Mouse (Mus musculus): ENCODE results near the gene Ascl2. TPM values are rescaled to one million over a fixed set of nuclear protein-coding genes. Genes with fewer than 3 reads are reported as not detected.

The Ascl2 gene
- polyA plus RNA-seq, 1 experiment from 2014 or later = 0.23 TPM

- Histone ChIP-seq H3K27ac (ENCODE audit: low read depth) (no peak overlapping the region), H3K9ac (replicated peaks) (no peak overlapping the region), H3K4me3 (ENCODE audit: low read depth, low read length) (no peak overlapping the region), H3K4me1 (ENCODE audit: insufficient read depth) (peaks cover 23% of the 10 kb centered on the region), H3K4me2 (ENCODE audit: low read depth, low read length) (no peak overlapping the region), H3K9me3 (ENCODE audit: low read length) (no peaks in the 10 kb centered on the region), H3K36me3 (replicated peaks; ENCODE audit: insufficient read depth, low read length) (no peaks in the 10 kb centered on the region; the same call in 1 of the 2 replicates), H3K27me3 (ENCODE audit: insufficient read depth, low read length) (no peaks in the 10 kb centered on the region)
- DNase-seq = no peak
- ATAC-seq = no peak
- 69% methylated on average over 8 of the region's 8 CpGs for WGBS (ENCODE audit: insufficient replicate concordance)
- no peak for TF ChIP-seq CTCF (IDR thresholded peaks at IDR 0.05; ENCODE audit: low read depth)
Observed at GRCm38 (mm10) chr7:143013420-143014178, 44.5 kb upstream of the Ascl2 start.

GRCm38 (mm10) chr7:143012230-143012875 is 43.3 kb upstream of the Ascl2 start:
- Histone ChIP-seq H3K36me3 (replicated peaks; ENCODE audit: insufficient read depth, low read length) (no peaks in the 10 kb centered on the region; the same call in 1 of the 2 replicates), H3K9me3 (ENCODE audit: low read length) (no peaks in the 10 kb centered on the region), H3K4me3 (ENCODE audit: low read depth, low read length) (no peak overlapping the region), H3K4me1 (ENCODE audit: insufficient read depth) (peaks cover 33% of the 10 kb centered on the region), H3K4me2 (ENCODE audit: low read depth, low read length) (no peak overlapping the region), H3K27ac (ENCODE audit: low read depth) (no peak overlapping the region), H3K27me3 (ENCODE audit: insufficient read depth, low read length) (no peaks in the 10 kb centered on the region), H3K9ac (replicated peaks) (no peak overlapping the region)
- no peak for ATAC-seq
- DNase-seq = no peak
- no peak for TF ChIP-seq EP300 (IDR thresholded peaks at IDR 0.05; ENCODE audit: low read depth)
- no peak for TF ChIP-seq CTCF (IDR thresholded peaks at IDR 0.05; ENCODE audit: low read depth)
- 76% methylated on average over 5 of the region's 5 CpGs for WGBS (ENCODE audit: insufficient replicate concordance)

DNA sequence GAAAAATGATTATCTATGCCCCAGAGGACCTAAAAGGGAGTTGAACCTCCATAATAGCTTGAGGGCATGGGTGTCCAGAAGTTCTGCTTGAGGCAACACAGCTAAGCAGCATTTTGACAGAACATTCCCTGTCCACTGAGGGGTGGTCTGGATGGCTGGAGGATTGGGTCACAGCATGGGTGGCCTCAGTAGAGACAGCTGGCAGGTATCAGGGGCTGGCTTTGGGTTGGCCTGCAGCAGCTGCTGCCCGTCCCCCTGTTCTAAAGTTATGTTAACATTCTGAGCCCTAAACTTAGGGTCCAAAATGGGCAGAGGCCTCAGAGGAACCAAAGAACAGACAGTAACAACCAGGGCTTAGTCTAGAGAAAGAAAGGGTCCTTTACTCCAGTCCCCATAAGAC is 42.2 kb upstream of the Ascl2 start:
- ATAC-seq (no peak), DNase-seq (no peak)
- Histone ChIP-seq H3K36me3 (replicated peaks; ENCODE audit: insufficient read depth, low read length) (no peaks in the 10 kb centered on the region; the same call in 1 of the 2 replicates), H3K27me3 (ENCODE audit: insufficient read depth, low read length) (no peaks in the 10 kb centered on the region), H3K9ac (replicated peaks) (no peak overlapping the region), H3K27ac (ENCODE audit: low read depth) (no peak overlapping the region), H3K4me1 (ENCODE audit: insufficient read depth) (peaks cover 32% of the 10 kb centered on the region), H3K4me3 (ENCODE audit: low read depth, low read length) (no peak overlapping the region), H3K9me3 (ENCODE audit: low read length) (no peaks in the 10 kb centered on the region), H3K4me2 (ENCODE audit: low read depth, low read length) (no peak overlapping the region)
- TF ChIP-seq CTCF (IDR thresholded peaks at IDR 0.05; ENCODE audit: low read depth) = no peak
- TF ChIP-seq EP300 (IDR thresholded peaks at IDR 0.05; ENCODE audit: low read depth) = no peak
- 90% methylated on average over 1 of the region's 1 CpGs for WGBS (ENCODE audit: insufficient replicate concordance)

- Histone ChIP-seq H3K27me3 (ENCODE audit: insufficient read depth, low read length) (no peaks in the 10 kb centered on the region), H3K9ac (replicated peaks) (no peak overlapping the region), H3K4me3 (ENCODE audit: low read depth, low read length) (no peak overlapping the region), H3K27ac (ENCODE audit: low read depth) (no peak overlapping the region), H3K4me2 (ENCODE audit: low read depth, low read length) (no peak overlapping the region), H3K9me3 (ENCODE audit: low read length) (no peaks in the 10 kb centered on the region), H3K36me3 (replicated peaks; ENCODE audit: insufficient read depth, low read length) (no peaks in the 10 kb centered on the region; the same call in 1 of the 2 replicates), H3K4me1 (ENCODE audit: insufficient read depth) (peaks cover 26% of the 10 kb centered on the region)
- 70% methylated on average over 4 of the region's 4 CpGs for WGBS (ENCODE audit: insufficient replicate concordance)
- no peak for TF ChIP-seq CTCF (IDR thresholded peaks at IDR 0.05; ENCODE audit: low read depth)
- TF ChIP-seq EP300 (IDR thresholded peaks at IDR 0.05; ENCODE audit: low read depth) = no peak
- ATAC-seq (no peak), DNase-seq (no peak)
Observed at GRCm38 (mm10) chr7:143009996-143010395, 40.9 kb upstream of the Ascl2 start.

DNA sequence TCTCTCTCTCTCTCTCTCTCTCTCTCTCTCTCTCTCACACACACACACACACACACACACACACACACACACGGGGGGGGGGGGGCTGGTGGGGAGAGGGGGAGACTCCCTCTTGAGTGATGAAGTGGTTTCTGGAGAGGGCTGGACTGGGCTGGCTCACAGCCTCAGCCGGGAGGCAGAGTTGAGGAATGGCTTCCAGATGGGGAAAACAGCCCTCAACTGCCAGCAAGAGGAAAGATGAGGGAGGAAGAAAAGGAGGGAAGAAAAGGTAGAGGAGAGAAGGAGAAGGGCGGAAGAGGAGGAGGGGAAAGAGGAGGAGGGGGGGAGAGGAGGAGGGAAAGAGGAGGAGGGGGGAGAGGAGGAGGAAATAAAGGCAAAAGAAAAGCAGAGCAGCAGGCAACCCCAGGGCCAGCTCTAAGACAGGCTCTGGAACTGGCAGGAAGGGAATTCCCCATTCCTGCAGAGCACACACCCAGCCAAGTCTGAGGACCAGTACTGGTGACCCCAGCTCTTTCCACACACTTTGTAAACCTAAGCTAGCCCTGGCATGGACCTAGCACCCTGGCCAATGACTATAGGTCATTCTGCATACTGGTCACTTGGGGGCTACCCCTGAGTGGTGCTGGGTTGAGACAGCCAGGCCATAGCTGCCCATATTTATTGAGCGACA is 40.1 kb upstream of the Ascl2 start:
- peak overlapping the region; percentile 81 for H3K9ac ChIP-seq (replicated peaks)
- H3K4me1 ChIP-seq (ENCODE audit: insufficient read depth) = peaks cover 34% of the 10 kb centered on the region
- peak overlapping the region; percentile 58; the same call in 1 of the 2 replicates for H3K4me3 ChIP-seq (ENCODE audit: low read depth, low read length)
- H3K27me3 ChIP-seq (ENCODE audit: insufficient read depth, low read length) = no peaks in the 10 kb centered on the region
- DNase-seq (no peak), ATAC-seq (no peak)
- TF ChIP-seq EP300 (IDR thresholded peaks at IDR 0.05; ENCODE audit: low read depth) (no peak), CTCF (IDR thresholded peaks at IDR 0.05; ENCODE audit: low read depth) (no peak)
- H3K36me3 ChIP-seq (replicated peaks; ENCODE audit: insufficient read depth, low read length) = no peaks in the 10 kb centered on the region; the same call in 1 of the 2 replicates
- H3K4me2 ChIP-seq (ENCODE audit: low read depth, low read length) = peak overlapping the region; percentile 87
- no peaks in the 10 kb centered on the region for H3K9me3 ChIP-seq (ENCODE audit: low read length)
- WGBS (ENCODE audit: insufficient replicate concordance) = 64% methylated on average over 3 of the region's 4 CpGs
- H3K27ac ChIP-seq (ENCODE audit: low read depth) = peak overlapping the region; percentile 97

- Histone ChIP-seq H3K27me3 (ENCODE audit: insufficient read depth, low read length) (no peaks in the 10 kb centered on the region), H3K4me3 (ENCODE audit: low read depth, low read length) (peak overlapping the region; percentile 58), H3K4me1 (ENCODE audit: insufficient read depth) (peaks cover 41% of the 10 kb centered on the region), H3K27ac (ENCODE audit: low read depth) (peak overlapping the region; percentile 97), H3K9me3 (ENCODE audit: low read length) (no peaks in the 10 kb centered on the region), H3K9ac (replicated peaks) (peak overlapping the region; percentile 81), H3K4me2 (ENCODE audit: low read depth, low read length) (peak overlapping the region; percentile 87), H3K36me3 (replicated peaks; ENCODE audit: insufficient read depth, low read length) (no peaks in the 10 kb centered on the region; the same call in 1 of the 2 replicates)
- 41% methylated on average over 8 of the region's 8 CpGs for WGBS (ENCODE audit: insufficient replicate concordance)
- DNase-seq (peak; percentile 45), ATAC-seq (peak; percentile 4; the same call in 1 of the 2 replicates)
- TF ChIP-seq CTCF (IDR thresholded peaks at IDR 0.05; ENCODE audit: low read depth) = no peak; the same call in 1 of the 2 replicates
- no peak for TF ChIP-seq EP300 (IDR thresholded peaks at IDR 0.05; ENCODE audit: low read depth)
Observed at GRCm38 (mm10) chr7:143008370-143008926, 39.4 kb upstream of the Ascl2 start.

Measured in liver, postnatal 0 days (tissue).